Mouse (Mus musculus) 3134 (cell line): ENCODE results near the gene Cfh.
"Not testable (repeated sequence)": the region's sequence is repeated elsewhere in the genome, so short reads cannot be mapped to it uniquely, and the experiment has no call there.

ENCODE experiments used
- DNase-seq: peaks from one replicate; pipeline ENCODE4 v3.0.0-alpha.2; 2011; ENCODE audit warnings: low spot score; ENCODE audit not compliant: insufficient read length; ENCODE audit errors: extremely low read depth

The Cfh gene

DNA sequence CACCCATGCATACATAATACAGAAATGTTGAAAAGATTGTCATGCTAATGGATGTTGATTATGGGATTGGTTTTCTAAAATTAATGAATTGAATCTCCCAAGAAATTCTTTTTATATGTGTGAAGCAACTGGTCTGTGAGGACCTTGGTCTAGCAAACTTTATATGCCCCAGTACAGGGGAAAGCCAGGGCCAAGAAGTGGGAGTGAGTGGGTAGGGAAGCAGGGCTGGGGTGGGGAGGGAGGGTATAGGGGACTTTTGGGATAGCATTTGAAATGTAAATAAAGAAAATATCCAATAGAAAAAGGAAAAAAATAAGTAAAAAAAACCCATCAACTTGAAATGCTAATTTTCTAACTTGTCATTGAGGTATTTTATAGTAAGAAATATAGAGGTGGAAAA is at the start of gene Cfh:
Gene Cfh (minus strand): TSS at position 101 of the 400 bp plus-strand sequence.
- DNase-seq = not testable (repeated sequence)

DNA sequence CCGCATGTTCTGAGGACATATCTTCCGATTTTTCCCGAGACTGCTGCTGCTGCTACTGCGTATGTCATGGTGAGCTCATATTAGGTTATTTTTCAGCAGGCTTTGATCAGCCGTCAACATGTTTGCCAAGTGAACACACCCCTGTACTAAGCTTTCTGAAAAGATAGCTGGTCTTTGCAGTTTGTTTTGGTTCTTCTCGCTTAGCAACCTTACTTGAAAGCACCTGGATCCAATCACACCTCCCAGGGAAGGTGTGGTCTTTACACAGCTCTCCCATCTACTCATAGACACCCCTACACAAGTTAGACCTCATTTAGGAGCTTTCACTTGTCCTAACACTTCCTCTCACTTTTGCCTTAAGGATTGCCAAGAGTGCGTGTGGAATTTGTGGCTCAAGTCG is 43.1 kb upstream of the Cfh start:
- no peak for DNase-seq

DNA sequence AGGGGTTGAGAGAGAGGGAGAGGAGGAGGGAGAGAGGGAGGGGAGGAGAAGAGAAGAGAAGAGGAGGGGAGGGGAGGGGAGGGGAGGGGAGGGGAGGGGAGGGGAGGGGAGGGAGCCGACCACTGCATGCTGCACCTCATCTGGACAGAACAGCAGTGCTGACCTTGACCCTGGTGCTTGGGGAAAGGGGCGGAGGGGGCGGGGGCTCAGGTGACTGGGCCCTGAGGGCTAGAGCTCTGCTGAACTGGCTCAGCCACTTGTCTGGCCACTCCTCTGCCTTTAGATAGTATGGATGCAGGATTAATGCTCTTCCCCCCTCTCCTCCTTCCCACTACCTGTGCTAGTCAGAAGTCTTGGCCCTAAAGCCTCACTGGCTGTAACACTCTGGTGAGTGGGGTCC is 41.7 kb upstream of the Cfh start:
- DNase-seq = no peak

DNA sequence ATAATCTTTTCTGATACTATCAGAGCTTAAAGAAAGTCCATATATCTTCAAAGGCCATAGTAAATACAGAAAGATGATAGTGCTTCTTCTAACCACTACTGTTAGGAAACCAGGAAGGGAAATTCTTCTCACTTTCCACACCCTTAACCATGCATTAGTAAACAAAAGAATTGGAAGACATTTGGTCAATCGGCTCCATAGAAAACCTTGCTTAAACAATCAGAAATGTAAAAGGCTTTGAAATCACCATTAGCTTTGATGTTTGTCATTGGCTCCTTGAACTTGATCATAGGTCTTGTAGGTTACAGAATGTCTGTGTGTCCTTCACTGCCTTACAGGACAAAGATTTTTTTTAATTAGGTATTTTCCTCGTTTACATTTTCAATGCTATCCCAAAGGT is 21.8 kb upstream of the Cfh start:
- no peak for DNase-seq

DNA sequence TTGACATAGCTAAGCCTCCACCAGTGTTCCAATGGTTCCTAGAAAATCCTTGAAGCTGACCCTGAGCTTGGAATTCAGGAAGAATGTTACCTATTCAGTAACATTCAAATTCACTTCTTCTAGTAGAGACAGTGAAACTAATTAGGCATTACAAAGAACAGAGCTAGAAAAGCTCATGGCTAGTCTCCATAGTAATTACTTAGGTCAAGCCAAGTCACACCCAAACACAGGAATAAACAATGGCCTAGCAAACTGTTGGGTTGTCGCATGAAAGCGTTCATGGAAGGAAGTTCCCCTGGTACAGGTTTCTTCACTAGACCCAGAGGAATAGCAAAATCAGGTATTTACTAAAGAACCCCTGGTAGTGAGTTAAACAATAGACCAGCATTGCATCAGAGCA is 4.9 kb upstream of the Cfh start:
- not testable (repeated sequence) for DNase-seq

DNA sequence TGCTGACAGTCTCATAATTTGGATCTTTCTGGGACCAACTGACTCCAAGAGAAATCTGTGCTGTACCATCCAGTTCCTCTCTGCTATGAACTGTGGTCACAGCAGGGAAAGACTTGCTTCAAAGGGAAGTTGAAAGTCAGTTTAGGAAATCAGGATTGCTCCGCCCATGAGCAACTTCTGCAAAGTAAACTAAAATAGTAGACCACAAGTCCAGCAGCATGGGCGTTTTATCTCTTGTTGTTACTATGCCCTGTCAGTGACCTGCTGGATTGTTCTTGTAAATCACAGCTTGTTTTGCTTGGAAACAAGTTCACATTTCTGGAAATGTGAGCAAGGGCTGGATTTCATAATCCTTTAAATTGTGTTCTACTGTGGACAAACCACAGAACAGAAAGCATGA is 356 bp downstream of the Cfh start:
- DNase-seq = peak; percentile 13

DNA sequence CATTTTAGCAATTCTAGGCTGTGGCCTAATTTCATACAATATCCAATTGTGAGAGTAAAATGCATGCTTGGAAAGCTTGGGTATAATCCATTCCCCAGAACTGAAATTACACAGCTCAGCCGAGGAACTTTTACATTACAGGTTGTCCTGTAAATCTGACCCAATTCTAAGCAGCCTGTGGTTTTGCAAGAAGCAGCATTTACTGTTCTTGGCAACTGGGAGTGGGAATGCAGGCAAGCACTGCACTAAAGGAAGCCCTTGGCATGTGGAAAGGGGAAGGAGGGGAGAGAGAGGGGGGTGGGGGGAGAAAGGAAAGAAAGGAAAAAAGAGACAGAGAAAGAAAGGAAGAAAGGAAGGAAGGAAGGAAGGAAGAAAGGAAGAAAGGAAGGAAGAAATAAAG is 3.4 kb downstream of the Cfh start:
- DNase-seq = no peak

DNA sequence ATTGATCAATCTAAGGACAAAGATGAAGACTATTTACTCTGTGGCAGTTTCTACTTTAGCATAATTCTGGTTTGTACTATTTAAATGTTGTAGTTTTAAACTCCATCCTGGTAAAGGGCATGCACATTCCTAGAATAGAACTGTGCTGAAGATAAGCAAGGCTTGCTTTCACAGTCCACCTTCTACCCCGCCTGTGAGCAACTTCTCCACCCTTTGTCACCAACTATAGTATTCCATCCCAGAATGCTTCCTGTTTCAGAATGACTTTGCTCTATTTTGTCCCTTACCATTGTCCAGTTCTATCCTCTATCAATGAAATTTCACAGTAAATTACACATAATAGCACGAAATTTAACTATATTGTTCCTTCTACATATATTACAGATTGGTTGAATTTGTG is 8.1 kb downstream of the Cfh start:
- no peak for DNase-seq

DNA sequence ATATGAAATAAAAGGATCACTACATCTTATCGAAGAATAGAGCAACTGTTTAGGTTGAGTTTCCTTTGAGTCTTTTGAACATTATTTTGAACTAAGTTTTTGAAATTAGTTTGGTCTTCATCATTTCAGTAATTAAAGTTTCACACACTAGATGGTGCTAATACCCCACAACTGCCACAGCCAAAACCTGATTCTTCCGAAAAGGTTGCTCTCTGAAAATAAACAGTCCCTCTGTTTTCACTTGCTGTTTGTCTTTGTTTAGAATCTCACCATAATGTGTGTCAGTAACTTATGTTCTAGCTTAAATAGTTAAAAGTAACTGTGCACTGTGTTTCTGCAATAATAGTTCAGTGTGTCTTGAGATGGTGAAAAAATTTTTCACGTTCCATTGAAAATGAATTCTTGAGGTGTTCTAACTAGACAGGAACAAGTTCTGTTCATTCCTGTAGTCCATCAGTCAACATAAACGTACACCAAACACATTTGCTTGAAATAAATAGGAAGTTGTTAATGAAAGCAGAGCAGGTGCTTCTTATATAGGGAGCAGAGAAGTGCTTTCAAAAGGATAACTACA is 11.9 kb downstream of the Cfh start:
- DNase-seq = no peak

DNA sequence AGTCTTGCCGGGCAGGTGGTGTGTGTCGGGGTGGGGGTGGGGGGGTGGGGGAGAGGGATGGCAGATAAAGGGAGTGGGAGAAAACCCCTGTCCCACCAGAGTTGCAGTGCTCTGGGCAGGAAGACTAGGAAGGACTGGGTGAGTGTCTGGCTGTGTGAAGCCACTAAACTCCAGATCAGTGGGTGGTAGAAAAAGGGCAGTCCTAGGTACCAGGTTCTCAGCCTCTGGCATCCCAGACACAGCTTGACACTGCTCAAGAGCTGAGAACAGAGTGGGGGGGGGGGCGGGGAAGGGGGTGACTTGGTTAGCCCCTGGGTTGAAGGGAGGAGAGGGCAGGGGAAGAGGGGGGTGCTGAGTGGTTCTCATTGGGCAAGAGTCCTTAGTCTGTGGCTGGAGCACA is 24.6 kb downstream of the Cfh start:
- no peak for DNase-seq

DNA sequence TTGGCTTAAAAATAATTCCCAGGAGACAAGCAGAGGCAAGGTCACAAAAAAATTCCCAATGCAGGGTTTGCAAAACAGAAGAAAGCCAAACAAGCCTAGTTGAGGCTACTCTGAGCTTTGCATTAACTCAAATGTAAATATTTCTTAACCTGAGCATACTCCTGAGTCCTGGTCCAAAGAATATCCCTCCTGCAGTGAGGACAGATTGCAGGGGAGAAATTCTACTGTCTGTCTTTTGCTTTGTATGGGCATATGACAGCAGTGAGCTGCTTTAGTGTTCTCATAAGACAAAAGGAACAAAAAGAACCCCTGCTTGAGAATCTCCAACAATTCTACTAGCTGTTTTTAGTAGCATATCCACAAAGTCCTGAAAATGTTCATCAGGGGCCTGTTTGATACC is 114.1 kb downstream of the Cfh start:
- DNase-seq = no peak
